Mouse (Mus musculus) activated CD4-positive, CD25-positive, alpha-beta regulatory T cell (primary cell): Measurements from ENCODE around the gene Fam193a. TPM values are rescaled to one million over a fixed set of nuclear protein-coding genes. Genes with fewer than 3 reads are reported as not detected.

Experiments used
- polyA plus RNA-seq, 2 experiments: library from polyadenylated mRNA; unstranded; fragments of 100-300 nt; shearing (Covaris generic); gene quantifications; one replicate each; pipeline ENCODE4 v1.2.1; 2017

Fam193a gene
- polyA plus RNA-seq, result 10 to 100 TPM; 17.1 to 17.5 TPM

DNA sequence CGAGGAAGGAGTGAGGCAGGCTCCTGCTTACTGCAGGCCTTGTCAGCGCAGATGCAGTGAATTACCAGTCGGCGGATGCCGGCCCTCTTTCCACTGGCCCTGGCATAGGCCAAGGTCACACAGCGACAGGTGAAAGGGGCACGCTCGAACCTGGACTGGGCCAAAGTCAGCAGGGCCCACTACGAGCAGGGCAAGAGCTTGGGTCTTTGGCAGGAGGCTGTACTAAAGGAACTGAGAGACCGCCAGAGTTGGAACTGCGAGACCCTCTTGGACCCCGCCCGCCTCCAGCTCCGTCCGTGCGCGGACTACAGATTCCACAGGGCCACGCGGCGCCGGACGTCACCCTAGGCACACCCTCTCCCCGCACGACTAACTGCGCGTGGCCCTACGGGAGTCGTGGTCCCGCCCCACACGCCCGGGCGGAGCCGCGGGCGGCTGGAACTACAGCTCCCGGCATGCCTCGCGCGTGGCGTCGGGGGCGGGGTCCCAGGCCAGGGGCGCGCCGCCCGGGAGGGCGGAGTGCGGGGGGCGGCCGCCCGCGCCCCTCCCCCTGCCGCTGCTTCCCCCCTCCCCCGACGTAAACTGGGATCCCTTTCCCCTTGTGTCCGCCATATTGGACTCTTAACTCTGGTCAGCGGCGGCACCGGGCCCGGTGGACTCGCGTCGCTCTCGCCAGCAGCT, at the start of gene Fam193a:
Gene Fam193a, plus strand, starts transcription at position 593 of the 681 bp plus-strand sequence.

GRCm38 (mm10) chr5:34336097-34336774, 33.5 kb upstream of the Fam193a start, which contains the start of gene Rnf4:
Gene Rnf4, plus strand, starts transcription at chr5:34336289.

DNA sequence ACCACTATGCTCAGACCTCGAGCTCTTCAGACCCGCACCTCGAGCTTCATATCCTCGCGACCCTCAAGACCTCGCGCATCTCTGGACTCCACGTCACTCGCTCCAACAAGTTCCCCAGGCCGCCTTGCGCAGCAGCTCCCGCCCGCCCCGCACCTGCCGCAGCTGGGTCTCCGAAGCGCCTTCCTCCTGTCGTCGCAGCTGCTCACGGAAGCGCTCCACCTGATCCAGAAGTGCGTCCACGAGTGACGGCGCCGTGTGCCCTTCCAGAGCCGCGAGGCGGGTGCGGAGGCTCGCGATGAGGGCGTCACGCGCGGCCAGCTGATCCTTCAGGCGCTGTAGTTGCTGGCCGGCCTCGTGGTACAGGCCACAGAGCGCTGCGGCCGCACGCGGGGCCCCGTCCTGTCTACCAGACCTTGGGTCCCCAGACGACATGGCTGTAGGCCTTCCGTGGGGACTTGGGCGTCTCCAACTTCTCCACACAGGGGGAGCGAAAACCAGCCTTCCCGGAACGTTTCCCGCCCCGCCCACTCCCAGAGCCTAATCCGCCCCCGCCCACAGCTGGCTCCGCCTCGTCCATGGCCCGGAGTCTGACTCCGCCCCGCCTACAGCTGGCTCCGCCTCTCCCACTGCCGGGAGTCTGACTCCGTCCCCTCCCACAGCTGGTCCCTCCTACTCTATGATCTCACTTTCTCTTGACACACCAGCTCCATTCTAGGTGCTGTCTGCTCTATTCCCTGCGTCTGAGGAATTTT, 143.9 kb downstream of the Fam193a start, which contains the start of gene Tnip2:
Gene Tnip2, minus strand, starts transcription at position 526 of the 752 bp plus-strand sequence.

GRCm38 (mm10) chr5:34525663-34526476, 156.1 kb downstream of the Fam193a start, which contains the start of gene Sh3bp2:
Gene Sh3bp2, plus strand, starts transcription at chr5:34525838.

Other genes starting within 250 kb of the Fam193a start
- gene Poln, start 200.5 kb upstream of the Fam193a start, polyA plus RNA-seq, result 1 to 10 TPM in 1 of 2 experiments, under 1 TPM in 1; 0.66 to 2.3 TPM
- 10 to 100 TPM; 46.1 to 62.1 TPM for gene Haus3, start 200.4 kb upstream of the Fam193a start, polyA plus RNA-seq
- 10 to 100 TPM; 73.7 to 94.9 TPM for gene Mxd4, start 182.2 kb upstream of the Fam193a start, polyA plus RNA-seq
- 1 to 10 TPM; 1.9 to 4.9 TPM for gene Zfyve28, start 81.5 kb upstream of the Fam193a start, polyA plus RNA-seq
- gene Cfap99, start 81.3 kb upstream of the Fam193a start, polyA plus RNA-seq, result not detected
- 100 to 1,000 TPM; 130 to 151 TPM for gene Rnf4, start 33.6 kb upstream of the Fam193a start, polyA plus RNA-seq
- 10 to 100 TPM; 25.1 to 40.9 TPM for gene Tnip2, start 144.1 kb downstream of the Fam193a start, polyA plus RNA-seq
- 10 to 100 TPM; 16.1 to 18.9 TPM for gene Sh3bp2, start 155.9 kb downstream of the Fam193a start, polyA plus RNA-seq
- gene Add1, start 203.7 kb downstream of the Fam193a start, polyA plus RNA-seq, result 100 to 1,000 TPM; 214 to 234 TPM